In genomic region chr1:133148122-133148521, GRCm38 (mm10) we compare ENCODE assay signal across 21 mouse cellular contexts. TPM values are rescaled to one million over a fixed set of nuclear protein-coding genes. Genes with fewer than 3 reads are reported as not detected.
"Had no signal": no experiment of that assay in that cellular context is flagged by ENCODE, and none has a peak within 500 bp of the region (broad histone marks: within the 10 kb centered on the region; RNA-seq: fewer than 3 reads in every experiment).

No protein-coding gene starts in this region.

- H3K9ac ChIP-seq: liver, embryonic 13.5 days; liver, embryonic 15.5 days; liver, postnatal 0 days; lung, embryonic 15.5 days; midbrain, embryonic 13.5 days; midbrain, embryonic 15.5 days; neural tube, embryonic 13.5 days; neural tube, embryonic 15.5 days had no signal

- H3K36me3 ChIP-seq: liver, embryonic 15.5 days; lung, embryonic 15.5 days; midbrain, embryonic 13.5 days; midbrain, embryonic 15.5 days; neural tube, embryonic 13.5 days; neural tube, embryonic 15.5 days had no signal

- H3K27me3 ChIP-seq: liver, embryonic 13.5 days; liver, embryonic 15.5 days; lung, embryonic 15.5 days; midbrain, embryonic 13.5 days; midbrain, embryonic 15.5 days; neural tube, embryonic 13.5 days; neural tube, embryonic 15.5 days had no signal

- H3K27ac ChIP-seq: liver, embryonic 13.5 days; liver, embryonic 15.5 days; lung, embryonic 15.5 days; macrophage; midbrain, embryonic 13.5 days; midbrain, embryonic 15.5 days; neural tube, embryonic 13.5 days; neural tube, embryonic 15.5 days had no signal

- DNase-seq: liver, embryonic 13.5 days; liver, postnatal 0 days; lung, adult 2 months; lung, postnatal 14 days; retina, postnatal 1 day; right cerebral cortex, adult 18-20 months; right cerebral cortex, postnatal 25 days; right cerebral cortex, postnatal 4 days; spleen, adult 18-20 months; thymus, adult 18-20 months; thymus, postnatal 14 days; thymus, postnatal 36 days had no signal

- H3K4me3 ChIP-seq: liver, embryonic 13.5 days; liver, embryonic 15.5 days; lung, embryonic 15.5 days; megakaryocyte, embryonic 14.5 days; midbrain, embryonic 13.5 days; midbrain, embryonic 15.5 days; myocyte; neural tube, embryonic 13.5 days; neural tube, embryonic 15.5 days had no signal

- H3K4me1 ChIP-seq: liver, embryonic 13.5 days; liver, embryonic 15.5 days; megakaryocyte, embryonic 14.5 days; midbrain, embryonic 13.5 days; midbrain, embryonic 15.5 days had no signal

- ATAC-seq: liver, postnatal 0 days; midbrain, embryonic 13.5 days; midbrain, embryonic 15.5 days had no signal

- H3K9me3 ChIP-seq: liver, embryonic 13.5 days; liver, embryonic 15.5 days; lung, embryonic 15.5 days; midbrain, embryonic 15.5 days; neural tube, embryonic 15.5 days had no signal

- H3K4me2 ChIP-seq: liver, embryonic 13.5 days; liver, embryonic 15.5 days; lung, embryonic 15.5 days; midbrain, embryonic 13.5 days; midbrain, embryonic 15.5 days; neural tube, embryonic 13.5 days; neural tube, embryonic 15.5 days had no signal

RNA-seq across cellular contexts. Expression of gene Plekha6, which starts 15.9 kb away (rescaled TPM):
- polyA plus RNA-seq: macrophage had no signal
